In genomic region chr6:112426018-112426732, GRCm38 (mm10) we compare ENCODE assay signal across 22 mouse cellular contexts. TPM values are rescaled to one million over a fixed set of nuclear protein-coding genes. Genes with fewer than 3 reads are reported as not detected.
DNase-seq lines count a peak whose midpoint lies in the region; ATAC-seq and TF ChIP-seq lines count a peak whose summit lies in the region.
"Had no signal": no experiment of that assay in that cellular context is flagged by ENCODE, and none has a peak within 500 bp of the region (broad histone marks: within the 10 kb centered on the region; RNA-seq: fewer than 3 reads in every experiment).

No protein-coding gene starts in this region.

- H3K9ac ChIP-seq in hindbrain, embryonic 14.5 days, result no peak overlapping the region
- H3K9ac ChIP-seq in hindbrain, postnatal 0 days (replicated peaks; ENCODE audit: low read length), result no peak overlapping the region
- H3K9ac ChIP-seq: embryonic facial prominence, embryonic 12.5 days; heart, embryonic 13.5 days had no signal

- no peak overlapping the region for H3K4me3 ChIP-seq in hindbrain, embryonic 14.5 days (replicated peaks; ENCODE audit: low read length)
- no peak overlapping the region for H3K4me3 ChIP-seq in hindbrain, postnatal 0 days (ENCODE audit: low read length)
- H3K4me3 ChIP-seq in embryonic facial prominence, embryonic 10.5 days, result no peak overlapping the region
- H3K4me3 ChIP-seq: embryonic facial prominence, embryonic 12.5 days; heart, embryonic 13.5 days had no signal

- H3K4me2 ChIP-seq in hindbrain, embryonic 14.5 days (replicated peaks), result no peak overlapping the region
- no peak overlapping the region for H3K4me2 ChIP-seq in hindbrain, postnatal 0 days (ENCODE audit: low read depth, low read length)
- H3K4me2 ChIP-seq: embryonic facial prominence, embryonic 12.5 days; heart, embryonic 13.5 days had no signal

- DNase-seq in hindbrain, embryonic 14.5 days (ENCODE audit: low spot score), result peak; percentile 21
- DNase-seq in hindbrain, postnatal 0 days (ENCODE audit: low spot score), result no peak
- peak; percentile 10 for DNase-seq in right cerebral cortex, adult 18-20 months
- no peak for DNase-seq in right cerebral cortex, adult 2 months (ENCODE audit: low spot score in 2 of 2)
- peak; percentile 33 for DNase-seq in lung, postnatal 10 days
- peak; percentile 22 for DNase-seq in telencephalon, adult 2 months (ENCODE audit: low read depth, low spot score)
- DNase-seq in embryonic facial prominence, embryonic 10.5 days (ENCODE audit: low spot score), result no peak
- DNase-seq: adrenal gland, adult 2 months; adrenal gland, postnatal 25 days; cerebellum, adult 2 months; cerebellum, postnatal 14 days; embryo, embryonic 11 days; gastrocnemius, postnatal 14 days; heart, postnatal 36 days had no signal

- 76% methylated on average over 6 of the region's 6 CpGs for WGBS in hindbrain, embryonic 14.5 days
- 61% methylated on average over 6 of the region's 6 CpGs for WGBS in hindbrain, postnatal 0 days
- WGBS in embryonic facial prominence, embryonic 10.5 days, result 77% methylated on average over 6 of the region's 6 CpGs

- no peaks in the 10 kb centered on the region for H3K4me1 ChIP-seq in hindbrain, embryonic 14.5 days (replicated peaks; ENCODE audit: control insufficient read depth, insufficient read depth, low read length)
- no peaks in the 10 kb centered on the region for H3K4me1 ChIP-seq in hindbrain, postnatal 0 days (ENCODE audit: insufficient read depth, low read length)
- H3K4me1 ChIP-seq in embryonic facial prominence, embryonic 10.5 days, result no peaks in the 10 kb centered on the region
- H3K4me1 ChIP-seq: embryonic facial prominence, embryonic 12.5 days; heart, embryonic 13.5 days had no signal

- no peaks in the 10 kb centered on the region for H3K27me3 ChIP-seq in hindbrain, embryonic 14.5 days (ENCODE audit: control insufficient read depth, insufficient read depth, low read length)
- no peaks in the 10 kb centered on the region for H3K27me3 ChIP-seq in hindbrain, postnatal 0 days (ENCODE audit: insufficient read depth, low read length)
- H3K27me3 ChIP-seq in embryonic facial prominence, embryonic 10.5 days (replicated peaks; ENCODE audit: low read depth, poor library complexity, severe bottlenecking), result no peaks in the 10 kb centered on the region
- H3K27me3 ChIP-seq: embryonic facial prominence, embryonic 12.5 days; heart, embryonic 13.5 days had no signal

- no peak for ATAC-seq in hindbrain, embryonic 14.5 days (ENCODE audit: low FRiP score)
- ATAC-seq in hindbrain, postnatal 0 days, result no peak
- ATAC-seq: forebrain, embryonic 16.5 days; hindbrain, embryonic 16.5 days had no signal

- no peak for TF ChIP-seq CTCF in hindbrain, postnatal 0 days (IDR thresholded peaks at IDR 0.05; ENCODE audit: low read depth)

- no peaks in the 10 kb centered on the region; the same call in 1 of the 2 replicates for H3K9me3 ChIP-seq in hindbrain, embryonic 14.5 days (ENCODE audit: control insufficient read depth, low read length)
- H3K9me3 ChIP-seq in hindbrain, postnatal 0 days (ENCODE audit: low read length), result 0 out of 2 replicates have a peak, but pooled peaks cover 3% of the 10 kb centered on the region
- H3K9me3 ChIP-seq in embryonic facial prominence, embryonic 10.5 days, result peaks cover 11% of the 10 kb centered on the region; the same call in 1 of the 2 replicates

- no peaks in the 10 kb centered on the region for H3K36me3 ChIP-seq in hindbrain, embryonic 14.5 days (replicated peaks; ENCODE audit: control insufficient read depth, insufficient read depth)
- no peaks in the 10 kb centered on the region for H3K36me3 ChIP-seq in hindbrain, postnatal 0 days (ENCODE audit: insufficient read depth, low read length)
- H3K36me3 ChIP-seq in embryonic facial prominence, embryonic 10.5 days (replicated peaks), result no peaks in the 10 kb centered on the region
- H3K36me3 ChIP-seq: embryonic facial prominence, embryonic 12.5 days; heart, embryonic 13.5 days had no signal

- no peak overlapping the region for H3K27ac ChIP-seq in hindbrain, embryonic 14.5 days
- no peak overlapping the region for H3K27ac ChIP-seq in hindbrain, postnatal 0 days
- no peak overlapping the region for H3K27ac ChIP-seq in embryonic facial prominence, embryonic 10.5 days (replicated peaks)
- H3K27ac ChIP-seq: embryonic facial prominence, embryonic 12.5 days; heart, embryonic 13.5 days had no signal

RNA-seq across cellular contexts. Expression of gene Cav3, which starts 33.1 kb away (rescaled TPM):
- polyA plus RNA-seq in hindbrain, embryonic 14.5 days (2014; fragmentation: Nextera tagmentation; extraction: Ambion mirVana), result 0.17 and 0.18 TPM in 2 replicates
- not detected in 2 replicates for total RNA-seq in hindbrain, postnatal 0 days (2014; rRNA removed)
- polyA plus RNA-seq in hindbrain, postnatal 0 days (2015; fragmentation: Nextera tagmentation; extraction: Ambion mirVana), result 0.16 TPM in 1 of 2 replicates, not detected in the other
- not detected in 2 replicates for polyA plus RNA-seq in embryonic facial prominence, embryonic 10.5 days (2016; fragmentation: Nextera tagmentation; extraction: Ambion mirVana)
- total RNA-seq: adrenal gland, adult 2 months; adrenal gland, postnatal 25 days; common myeloid progenitor, adult 5-6 weeks; ES-E14 had no signal
- polyA plus RNA-seq: forebrain, embryonic 11.5 days; forebrain, embryonic 16.5 days; hindbrain, embryonic 11.5 days; hindbrain, embryonic 16.5 days had no signal

RNA-seq across cellular contexts. Expression of gene Ssu2, which starts 38.4 kb away (rescaled TPM):
- 0.20 TPM in 1 of 2 replicates, not detected in the other for polyA plus RNA-seq in hindbrain, embryonic 14.5 days (2014; fragmentation: Nextera tagmentation; extraction: Ambion mirVana)
- 0.99 TPM in 1 of 2 replicates, not detected in the other for total RNA-seq in hindbrain, postnatal 0 days (2014; rRNA removed)
- polyA plus RNA-seq in hindbrain, postnatal 0 days (2015; fragmentation: Nextera tagmentation; extraction: Ambion mirVana), result 0.33 and 0.64 TPM in 2 replicates
- polyA plus RNA-seq in embryonic facial prominence, embryonic 10.5 days (2016; fragmentation: Nextera tagmentation; extraction: Ambion mirVana), result 0.93 and 1.2 TPM in 2 replicates
- total RNA-seq: common myeloid progenitor, adult 5-6 weeks had no signal
- polyA plus RNA-seq: forebrain, embryonic 11.5 days; forebrain, embryonic 16.5 days had no signal

Comparison
In these comparisons a context has a peak if more than half of its experiments do, and no peak if none do; other contexts are left out.
1. DNase-seq: peak in hindbrain, embryonic 14.5 days (single experiment), right cerebral cortex, adult 18-20 months (single experiment), lung, postnatal 10 days (single experiment) and telencephalon, adult 2 months (single experiment); none in hindbrain, postnatal 0 days (single experiment), right cerebral cortex, adult 2 months (0 of 2) and embryonic facial prominence, embryonic 10.5 days (single experiment).